Mouse (Mus musculus): Measurements from ENCODE around the gene Trpc1.

GRCm38 (mm10) chr9:95705371-95705770 is 44.8 kb downstream of the Trpc1 start:
- TF ChIP-seq EP300 (IDR thresholded peaks at IDR 0.05; ENCODE audit: low read depth), result no peak
- no peak for TF ChIP-seq CTCF (IDR thresholded peaks at IDR 0.05; ENCODE audit: low read depth)
